ENCODE assay signal across 29 mouse cellular contexts in the genomic region with DNA sequence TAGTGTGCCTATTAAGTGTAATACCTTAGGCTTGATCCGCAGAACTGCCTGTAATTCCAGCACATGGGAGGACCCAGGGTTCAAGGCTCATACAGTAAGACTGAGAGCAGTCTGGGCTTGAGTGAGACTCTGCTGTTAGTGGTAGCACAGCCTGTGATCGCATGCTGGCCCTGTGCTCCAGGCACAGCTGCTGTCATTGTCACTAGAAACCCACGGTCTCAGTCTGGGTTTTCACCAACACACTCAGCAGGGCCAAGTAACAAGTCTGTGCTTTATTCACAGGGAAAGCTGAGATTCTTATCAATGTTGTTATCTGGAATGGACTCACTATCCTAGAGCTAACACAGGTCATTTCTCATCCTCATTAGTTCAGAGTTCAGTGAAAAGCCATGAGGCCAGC. TPM values are rescaled to one million over a fixed set of nuclear protein-coding genes. Genes with fewer than 3 reads are reported as not detected.
DNase-seq lines count a peak whose midpoint lies in the region; ATAC-seq and TF ChIP-seq lines count a peak whose summit lies in the region.
"Had no signal": no experiment of that assay in that cellular context is flagged by ENCODE, and none has a peak within 500 bp of the region (broad histone marks: within the 10 kb centered on the region; RNA-seq: fewer than 3 reads in every experiment).

No protein-coding gene starts in this region.

- H3K4me2 ChIP-seq in limb, embryonic 12.5 days, result no peak overlapping the region
- no peak overlapping the region for H3K4me2 ChIP-seq in hindbrain, postnatal 0 days (ENCODE audit: low read depth, low read length)
- H3K4me2 ChIP-seq: heart, embryonic 12.5 days; heart, embryonic 15.5 days; hindbrain, embryonic 13.5 days had no signal

- no peak overlapping the region for H3K9ac ChIP-seq in limb, embryonic 12.5 days (replicated peaks)
- no peak overlapping the region for H3K9ac ChIP-seq in hindbrain, postnatal 0 days (replicated peaks; ENCODE audit: low read length)
- H3K9ac ChIP-seq: forebrain, postnatal 0 days; heart, embryonic 12.5 days; heart, embryonic 15.5 days; hindbrain, embryonic 13.5 days had no signal

- no peaks in the 10 kb centered on the region for H3K27me3 ChIP-seq in limb, embryonic 12.5 days
- no peaks in the 10 kb centered on the region for H3K27me3 ChIP-seq in limb, embryonic 10.5 days (ENCODE audit: low read depth, poor library complexity, severe bottlenecking)
- no peaks in the 10 kb centered on the region for H3K27me3 ChIP-seq in hindbrain, postnatal 0 days (ENCODE audit: insufficient read depth, low read length)
- H3K27me3 ChIP-seq: heart, embryonic 12.5 days; heart, embryonic 15.5 days; hindbrain, embryonic 13.5 days; Patski had no signal

- no peak for TF ChIP-seq POLR2A in brain, embryonic 14.5 days (IDR thresholded peaks at IDR 0.05; ENCODE audit: borderline replicate concordance, extremely low read depth, insufficient read depth, insufficient read length, poor library complexity, severe bottlenecking)

- H3K4me1 ChIP-seq in limb, embryonic 12.5 days (replicated peaks), result peaks cover 6% of the 10 kb centered on the region; the same call in 1 of the 2 replicates
- H3K4me1 ChIP-seq in limb, embryonic 10.5 days, result no peaks in the 10 kb centered on the region
- no peaks in the 10 kb centered on the region for H3K4me1 ChIP-seq in hindbrain, postnatal 0 days (ENCODE audit: insufficient read depth, low read length)
- H3K4me1 ChIP-seq: forebrain, embryonic 10.5 days; heart, embryonic 15.5 days had no signal

- 77% methylated on average over 3 of the region's 3 CpGs for WGBS in limb, embryonic 12.5 days
- 79% methylated on average over 3 of the region's 3 CpGs for WGBS in limb, embryonic 10.5 days
- 65% methylated on average over 3 of the region's 3 CpGs for WGBS in hindbrain, postnatal 0 days

- H3K9me3 ChIP-seq in limb, embryonic 12.5 days, result no peaks in the 10 kb centered on the region
- no peaks in the 10 kb centered on the region for H3K9me3 ChIP-seq in limb, embryonic 10.5 days (replicated peaks)
- H3K9me3 ChIP-seq in hindbrain, postnatal 0 days (ENCODE audit: low read length), result no peaks in the 10 kb centered on the region
- H3K9me3 ChIP-seq: forebrain, embryonic 10.5 days; heart, embryonic 15.5 days; hindbrain, embryonic 10.5 days; hindbrain, embryonic 13.5 days had no signal

- H3K36me3 ChIP-seq in limb, embryonic 12.5 days, result peaks cover 18% of the 10 kb centered on the region
- H3K36me3 ChIP-seq in limb, embryonic 10.5 days, result peaks cover 27% of the 10 kb centered on the region
- H3K36me3 ChIP-seq in hindbrain, postnatal 0 days (ENCODE audit: insufficient read depth, low read length), result no peaks in the 10 kb centered on the region

- ATAC-seq in limb, embryonic 12.5 days (ENCODE audit: insufficient number of reproducible peaks, insufficient read depth, low FRiP score, low TSS enrichment, low read depth), result no peak
- ATAC-seq in hindbrain, postnatal 0 days, result no peak
- ATAC-seq: forebrain, embryonic 14.5 days; forebrain, postnatal 0 days; hindbrain, embryonic 16.5 days; Patski had no signal

- H3K27ac ChIP-seq in limb, embryonic 12.5 days, result 0 out of 2 replicates have a peak overlapping the region, but pooled peaks have one; percentile 4
- no peak overlapping the region for H3K27ac ChIP-seq in limb, embryonic 10.5 days
- no peak overlapping the region for H3K27ac ChIP-seq in hindbrain, postnatal 0 days
- H3K27ac ChIP-seq: forebrain, embryonic 10.5 days; heart, embryonic 15.5 days; hindbrain, embryonic 10.5 days; hindbrain, embryonic 13.5 days had no signal

- no peak overlapping the region for H3K4me3 ChIP-seq in limb, embryonic 12.5 days (replicated peaks)
- H3K4me3 ChIP-seq in limb, embryonic 10.5 days, result no peak overlapping the region
- no peak overlapping the region for H3K4me3 ChIP-seq in hindbrain, postnatal 0 days (ENCODE audit: low read length)
- H3K4me3 ChIP-seq: forebrain, embryonic 10.5 days; heart, embryonic 12.5 days; heart, embryonic 15.5 days; hindbrain, embryonic 10.5 days; hindbrain, embryonic 13.5 days had no signal

- TF ChIP-seq CTCF in brain, embryonic 14.5 days (IDR thresholded peaks at IDR 0.05; ENCODE audit: borderline replicate concordance, extremely low read depth, insufficient read depth, insufficient read length), result no peak
- TF ChIP-seq CTCF in hindbrain, postnatal 0 days (IDR thresholded peaks at IDR 0.05; ENCODE audit: low read depth), result no peak

- DNase-seq in limb, embryonic 10.5 days (ENCODE audit: low spot score), result no peak
- DNase-seq in brain, embryonic 14.5 days (ENCODE audit: low read depth), result peak; percentile 2
- DNase-seq in layer of hippocampus, postnatal 10 days (ENCODE audit: low spot score in 2 of 2), result peak; percentile 22 to 31
- peak; percentile 13 for DNase-seq in yolk sac, embryonic 10.5 days (ENCODE audit: low spot score)
- DNase-seq in thymus, adult 18-20 months, result no peak
- DNase-seq in frontal cortex, postnatal 10 days (ENCODE audit: low spot score in 2 of 2), result no peak
- no peak for DNase-seq in hindbrain, postnatal 0 days (ENCODE audit: low spot score)
- DNase-seq: adrenal gland, adult 2 months; adrenal gland, postnatal 14 days; cerebellum, adult 18-20 months; cerebellum, adult 9-10 months; cerebellum, postnatal 14 days; forebrain, postnatal 0 days; gastrocnemius, postnatal 25 days; heart, adult 18-20 months; heart, postnatal 10 days; heart, postnatal 36 days had no signal

RNA-seq across cellular contexts. Expression of a gene that starts 18.5 kb away (rescaled TPM):
- 73.3 and 78.0 TPM in 2 replicates for polyA plus RNA-seq in limb, embryonic 12.5 days (2016; fragmentation: Nextera tagmentation; extraction: Ambion mirVana)
- 68.2 and 75.6 TPM in 2 replicates for polyA plus RNA-seq in limb, embryonic 10.5 days (2016; fragmentation: Nextera tagmentation; extraction: Ambion mirVana)
- 61.1 and 69.4 TPM in 2 replicates for polyA plus RNA-seq in brain, embryonic 14.5 days (2012; rRNA removed)
- 10 to 100 TPM; 39.0 to 44.3 TPM for total RNA-seq in layer of hippocampus, postnatal 10 days (2021)
- total RNA-seq in hindbrain, postnatal 0 days (2014; rRNA removed), result 92.8 and 105 TPM in 2 replicates
- polyA plus RNA-seq in hindbrain, postnatal 0 days (2015; fragmentation: Nextera tagmentation; extraction: Ambion mirVana), result 73.0 and 73.9 TPM in 2 replicates

RNA-seq across cellular contexts. Expression of a gene that starts 28.8 kb away (rescaled TPM):
- polyA plus RNA-seq in limb, embryonic 12.5 days (2016; fragmentation: Nextera tagmentation; extraction: Ambion mirVana), result 145 and 146 TPM in 2 replicates
- polyA plus RNA-seq in limb, embryonic 10.5 days (2016; fragmentation: Nextera tagmentation; extraction: Ambion mirVana), result 113 and 127 TPM in 2 replicates
- polyA plus RNA-seq in brain, embryonic 14.5 days (2012; rRNA removed), result 149 and 249 TPM in 2 replicates
- 100 to 1,000 TPM in 1 of 2 experiments, 10 to 100 TPM in 1; 97.4 to 107 TPM for total RNA-seq in layer of hippocampus, postnatal 10 days (2021)
- 61.2 and 101 TPM in 2 replicates for total RNA-seq in hindbrain, postnatal 0 days (2014; rRNA removed)
- polyA plus RNA-seq in hindbrain, postnatal 0 days (2015; fragmentation: Nextera tagmentation; extraction: Ambion mirVana), result 201 and 202 TPM in 2 replicates

RNA-seq across cellular contexts. Expression of a gene that starts 36.9 kb away (rescaled TPM):
- polyA plus RNA-seq in limb, embryonic 12.5 days (2016; fragmentation: Nextera tagmentation; extraction: Ambion mirVana), result 0.51 and 0.58 TPM in 2 replicates
- 0.29 and 0.59 TPM in 2 replicates for polyA plus RNA-seq in limb, embryonic 10.5 days (2016; fragmentation: Nextera tagmentation; extraction: Ambion mirVana)
- 3.4 and 4.5 TPM in 2 replicates for polyA plus RNA-seq in brain, embryonic 14.5 days (2012; rRNA removed)
- 10 to 100 TPM; 35.3 to 39.3 TPM for total RNA-seq in layer of hippocampus, postnatal 10 days (2021)
- total RNA-seq in hindbrain, postnatal 0 days (2014; rRNA removed), result 2.8 and 3.7 TPM in 2 replicates
- polyA plus RNA-seq in hindbrain, postnatal 0 days (2015; fragmentation: Nextera tagmentation; extraction: Ambion mirVana), result 2.5 TPM in 2 replicates

RNA-seq across cellular contexts. Expression of a gene that starts 48.9 kb away (rescaled TPM):
- not detected in 2 replicates for polyA plus RNA-seq in limb, embryonic 12.5 days (2016; fragmentation: Nextera tagmentation; extraction: Ambion mirVana)
- polyA plus RNA-seq in limb, embryonic 10.5 days (2016; fragmentation: Nextera tagmentation; extraction: Ambion mirVana), result not detected in 2 replicates
- 0.86 TPM in 1 of 2 replicates, not detected in the other for polyA plus RNA-seq in brain, embryonic 14.5 days (2012; rRNA removed)
- total RNA-seq in layer of hippocampus, postnatal 10 days (2021), result 1 to 10 TPM; 1.5 to 2.2 TPM
- not detected in 2 replicates for total RNA-seq in hindbrain, postnatal 0 days (2014; rRNA removed)
- not detected in 2 replicates for polyA plus RNA-seq in hindbrain, postnatal 0 days (2015; fragmentation: Nextera tagmentation; extraction: Ambion mirVana)
- total RNA-seq: forebrain, postnatal 0 days had no signal
- polyA plus RNA-seq: embryonic facial prominence, embryonic 11.5 days; embryonic facial prominence, embryonic 14.5 days; forebrain, embryonic 10.5 days; forebrain, embryonic 14.5 days; forebrain, postnatal 0 days; gonadal fat pad, adult 2 months; heart, embryonic 12.5 days; heart, embryonic 15.5 days; hindbrain, embryonic 10.5 days; hindbrain, embryonic 13.5 days; hindbrain, embryonic 16.5 days; Patski had no signal

RNA-seq across cellular contexts. Expression of a gene that starts 52.3 kb away (rescaled TPM):
- polyA plus RNA-seq in limb, embryonic 12.5 days (2016; fragmentation: Nextera tagmentation; extraction: Ambion mirVana), result 71.3 and 74.9 TPM in 2 replicates
- 84.0 and 85.8 TPM in 2 replicates for polyA plus RNA-seq in limb, embryonic 10.5 days (2016; fragmentation: Nextera tagmentation; extraction: Ambion mirVana)
- polyA plus RNA-seq in brain, embryonic 14.5 days (2012; rRNA removed), result 201 and 211 TPM in 2 replicates
- total RNA-seq in layer of hippocampus, postnatal 10 days (2021), result 10 to 100 TPM; 89.4 to 94.3 TPM
- 74.0 and 89.4 TPM in 2 replicates for total RNA-seq in hindbrain, postnatal 0 days (2014; rRNA removed)
- 78.1 and 91.2 TPM in 2 replicates for polyA plus RNA-seq in hindbrain, postnatal 0 days (2015; fragmentation: Nextera tagmentation; extraction: Ambion mirVana)

Comparison
In these comparisons a context has a peak if more than half of its experiments do, and no peak if none do; other contexts are left out.
1. DNase-seq: peak in brain, embryonic 14.5 days (single experiment), layer of hippocampus, postnatal 10 days (2 of 2) and yolk sac, embryonic 10.5 days (single experiment); none in limb, embryonic 10.5 days (single experiment), thymus, adult 18-20 months (0 of 2), frontal cortex, postnatal 10 days (0 of 2) and hindbrain, postnatal 0 days (single experiment).